Mouse (Mus musculus): ENCODE measurements around the gene Coq8a.

The Coq8a gene

GRCm38 (mm10) chr1:180118233-180118632 lies 81.2 kb downstream of the Coq8a start:
- no peak for DNase-seq (ENCODE audit: low spot score in 2 of 2)

GRCm38 (mm10) chr1:180116525-180116924 lies 82.9 kb downstream of the Coq8a start:
- DNase-seq (ENCODE audit: low spot score in 2 of 2), result peak in 1 of 2 experiments; percentile 24
